Mouse (Mus musculus): Measurements from ENCODE around the gene Oxtr. TPM values are rescaled to one million over a fixed set of nuclear protein-coding genes. Genes with fewer than 3 reads are reported as not detected.

Gene Oxtr
- not detected for total RNA-seq (2023)

GRCm38 (mm10) chr6:112489910-112490559 is at the start of gene Oxtr:
Oxtr (minus strand) TSS chr6:112489943.

DNA sequence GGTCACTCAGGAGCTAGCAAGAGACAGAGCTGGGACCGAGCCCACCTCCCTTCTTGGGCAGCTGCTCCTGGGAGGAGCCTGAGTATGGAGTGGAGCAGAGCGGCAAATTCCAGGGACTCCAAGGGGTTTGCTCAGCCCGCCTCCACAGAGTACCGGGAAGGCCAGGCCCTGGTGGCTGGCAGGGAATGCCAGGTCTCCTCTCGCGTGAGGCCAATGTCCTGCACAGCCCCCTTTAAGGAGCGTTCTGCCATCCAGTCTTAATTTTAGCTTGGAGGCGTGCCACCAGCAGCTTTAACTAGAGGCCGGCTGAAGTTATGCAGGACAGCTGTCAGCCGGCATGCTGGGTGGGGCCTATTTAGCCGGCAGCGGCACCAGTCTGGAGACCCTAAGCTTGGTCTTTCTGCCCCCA is 30.4 kb downstream of the Oxtr start, which contains the start of gene Cav3:
Gene Cav3 (plus strand): TSS at position 165 of the 409 bp plus-strand sequence.

Other genes with a start within 250 kb of the Oxtr start
- not detected for gene Lmcd1, start 216.2 kb downstream of the Oxtr start, total RNA-seq (2023)
- gene Ssu2, start 101.9 kb downstream of the Oxtr start, total RNA-seq (2023) = not detected
- not detected for gene Cav3, start 30.4 kb downstream of the Oxtr start, total RNA-seq (2023)
- gene Rad18, start 206.7 kb upstream of the Oxtr start, total RNA-seq (2023) = 30.6 TPM